Mouse (Mus musculus): ENCODE measurements around the gene Dis3l2. TPM values are rescaled to one million over a fixed set of nuclear protein-coding genes. Genes with fewer than 3 reads are reported as not detected.

The Dis3l2 gene
- polyA plus RNA-seq, 1 experiment = 6.6 TPM

- TF ChIP-seq MYOD1 (IDR thresholded peaks at IDR 0.05; ENCODE audit: control insufficient read depth, insufficient read length, low read depth) (no peak), USF1 (IDR thresholded peaks at IDR 0.05; ENCODE audit: low read depth) (no peak), MYOG (IDR thresholded peaks at IDR 0.05; ENCODE audit: control insufficient read depth, extremely low read depth, insufficient read length) (no peak), CEBPB (IDR thresholded peaks at IDR 0.05; ENCODE audit: low read depth) (no peak), MAX (IDR thresholded peaks at IDR 0.05) (no peak), CTCF (IDR thresholded peaks at IDR 0.05; ENCODE audit: control insufficient read depth, insufficient read depth, insufficient read length) (no peak), FOSL1 (IDR thresholded peaks at IDR 0.05; ENCODE audit: insufficient read depth, low read length, poor library complexity, severe bottlenecking) (no peak)
- H3K36me3 ChIP-seq (ENCODE audit: control insufficient read depth, insufficient read depth) = no peaks in the 10 kb centered on the region
- H3K27me3 ChIP-seq (ENCODE audit: control insufficient read depth, insufficient read depth, insufficient read length) = no peaks in the 10 kb centered on the region
- H3K4me3 ChIP-seq (ENCODE audit: insufficient read depth, poor library complexity, severe bottlenecking) = no peak overlapping the region
- no peaks in the 10 kb centered on the region for H3K79me3 ChIP-seq (ENCODE audit: low read depth)
- no peak overlapping the region for H3ac ChIP-seq (ENCODE audit: control insufficient read depth, insufficient read length, low read depth)
- no peaks in the 10 kb centered on the region for H3K79me2 ChIP-seq (ENCODE audit: control insufficient read depth, insufficient read depth)
Measured at GRCm38 (mm10) chr1:86834988-86835387, 131.4 kb downstream of the Dis3l2 start.

DNA sequence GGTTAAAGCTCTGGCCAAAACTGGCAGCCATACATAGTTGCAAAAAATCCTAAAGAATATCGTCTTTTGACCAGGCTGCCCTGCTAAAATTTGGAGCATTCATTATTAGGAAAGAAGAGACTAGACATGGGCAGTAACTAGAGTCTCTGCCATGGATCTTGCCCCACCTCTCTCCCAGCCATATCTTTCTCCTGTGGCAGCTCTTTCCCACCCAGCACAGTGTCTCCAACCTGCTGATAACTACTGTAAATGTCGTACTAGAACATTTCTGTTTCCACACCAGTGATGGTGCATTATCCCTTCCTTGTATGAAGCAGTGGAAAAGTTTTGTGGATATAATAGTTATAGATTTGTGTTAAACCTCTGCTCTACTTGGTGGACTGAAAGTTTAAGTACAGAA is 147.1 kb downstream of the Dis3l2 start:
- no peak overlapping the region for H3K4me3 ChIP-seq (ENCODE audit: insufficient read depth, poor library complexity, severe bottlenecking)
- H3K27me3 ChIP-seq (ENCODE audit: control insufficient read depth, insufficient read depth, insufficient read length) = no peaks in the 10 kb centered on the region
- H3K79me2 ChIP-seq (ENCODE audit: control insufficient read depth, insufficient read depth) = no peaks in the 10 kb centered on the region
- H3K36me3 ChIP-seq (ENCODE audit: control insufficient read depth, insufficient read depth) = no peaks in the 10 kb centered on the region
- H3K79me3 ChIP-seq (ENCODE audit: low read depth) = no peaks in the 10 kb centered on the region
- no peak for TF ChIP-seq USF1 (IDR thresholded peaks at IDR 0.05; ENCODE audit: low read depth)
- TF ChIP-seq MAX (IDR thresholded peaks at IDR 0.05) = no peak
- no peak for TF ChIP-seq CTCF (IDR thresholded peaks at IDR 0.05; ENCODE audit: control insufficient read depth, insufficient read depth, insufficient read length)
- TF ChIP-seq CEBPB (IDR thresholded peaks at IDR 0.05; ENCODE audit: low read depth) = no peak
- TF ChIP-seq MYOG (IDR thresholded peaks at IDR 0.05; ENCODE audit: control insufficient read depth, extremely low read depth, insufficient read length) = no peak
- no peak for TF ChIP-seq MYOD1 (IDR thresholded peaks at IDR 0.05; ENCODE audit: control insufficient read depth, insufficient read length, low read depth)
- no peak for TF ChIP-seq FOSL1 (IDR thresholded peaks at IDR 0.05; ENCODE audit: insufficient read depth, low read length, poor library complexity, severe bottlenecking)
- no peak overlapping the region for H3ac ChIP-seq (ENCODE audit: control insufficient read depth, insufficient read length, low read depth)

DNA sequence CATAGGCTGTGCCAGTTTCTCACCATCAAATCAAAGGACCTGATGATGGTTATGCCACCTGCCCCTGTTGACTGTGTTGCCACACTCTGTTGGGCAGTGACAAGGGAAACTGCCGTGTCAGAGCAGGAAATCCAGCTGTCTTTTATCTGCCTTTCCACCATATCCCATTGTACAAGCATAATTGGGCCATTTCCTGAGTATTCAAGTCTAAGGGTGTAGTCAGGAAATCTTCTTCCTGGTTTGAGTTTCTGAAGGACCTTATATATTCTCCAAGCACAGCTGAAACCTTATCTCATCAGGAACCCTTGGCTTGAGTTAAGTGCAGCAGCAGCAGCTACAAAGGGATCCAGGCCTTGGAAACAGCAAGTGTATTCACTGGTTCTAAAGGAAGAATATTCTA is 155.3 kb downstream of the Dis3l2 start:
- TF ChIP-seq MAX (IDR thresholded peaks at IDR 0.05) (no peak), USF1 (IDR thresholded peaks at IDR 0.05; ENCODE audit: low read depth) (no peak), CEBPB (IDR thresholded peaks at IDR 0.05; ENCODE audit: low read depth) (no peak), MYOG (IDR thresholded peaks at IDR 0.05; ENCODE audit: control insufficient read depth, extremely low read depth, insufficient read length) (no peak), FOSL1 (IDR thresholded peaks at IDR 0.05; ENCODE audit: insufficient read depth, low read length, poor library complexity, severe bottlenecking) (no peak), CTCF (IDR thresholded peaks at IDR 0.05; ENCODE audit: control insufficient read depth, insufficient read depth, insufficient read length) (no peak), MYOD1 (IDR thresholded peaks at IDR 0.05; ENCODE audit: control insufficient read depth, insufficient read length, low read depth) (no peak)
- Histone ChIP-seq H3K36me3 (ENCODE audit: control insufficient read depth, insufficient read depth) (no peaks in the 10 kb centered on the region), H3K4me3 (ENCODE audit: insufficient read depth, poor library complexity, severe bottlenecking) (no peak overlapping the region), H3K79me2 (ENCODE audit: control insufficient read depth, insufficient read depth) (no peaks in the 10 kb centered on the region), H3K79me3 (ENCODE audit: low read depth) (no peaks in the 10 kb centered on the region), H3ac (ENCODE audit: control insufficient read depth, insufficient read length, low read depth) (no peak overlapping the region), H3K27me3 (ENCODE audit: control insufficient read depth, insufficient read depth, insufficient read length) (no peaks in the 10 kb centered on the region)

DNA sequence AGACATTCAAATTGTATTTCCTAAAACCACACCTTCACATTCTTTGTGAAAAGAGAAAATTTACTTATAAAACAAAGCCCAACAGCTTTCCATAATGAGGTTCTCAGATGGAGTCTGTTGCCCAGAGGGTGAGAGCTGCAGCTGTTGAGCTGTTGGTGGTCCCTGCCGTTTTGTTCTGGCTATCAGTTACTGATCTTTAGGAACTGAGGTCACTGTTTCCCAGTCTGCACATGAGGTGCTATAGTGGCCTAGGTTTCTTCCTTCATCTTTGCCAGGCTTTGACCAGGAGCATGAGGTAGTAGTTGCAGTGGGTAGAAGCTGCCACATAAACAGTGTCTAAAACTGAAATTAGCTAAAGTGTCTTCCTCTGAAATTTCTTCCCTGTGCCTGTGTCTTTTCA is 155.8 kb downstream of the Dis3l2 start:
- TF ChIP-seq USF1 (IDR thresholded peaks at IDR 0.05; ENCODE audit: low read depth) (no peak), FOSL1 (IDR thresholded peaks at IDR 0.05; ENCODE audit: insufficient read depth, low read length, poor library complexity, severe bottlenecking) (no peak), CEBPB (IDR thresholded peaks at IDR 0.05; ENCODE audit: low read depth) (no peak), MYOG (IDR thresholded peaks at IDR 0.05; ENCODE audit: control insufficient read depth, extremely low read depth, insufficient read length) (no peak), CTCF (IDR thresholded peaks at IDR 0.05; ENCODE audit: control insufficient read depth, insufficient read depth, insufficient read length) (no peak), MAX (IDR thresholded peaks at IDR 0.05) (no peak), MYOD1 (IDR thresholded peaks at IDR 0.05; ENCODE audit: control insufficient read depth, insufficient read length, low read depth) (no peak)
- H3K27me3 ChIP-seq (ENCODE audit: control insufficient read depth, insufficient read depth, insufficient read length) = no peaks in the 10 kb centered on the region
- no peak overlapping the region for H3ac ChIP-seq (ENCODE audit: control insufficient read depth, insufficient read length, low read depth)

GRCm38 (mm10) chr1:86873745-86874144 is 170.1 kb downstream of the Dis3l2 start:
- TF ChIP-seq CEBPB (IDR thresholded peaks at IDR 0.05; ENCODE audit: low read depth) (no peak), MAX (IDR thresholded peaks at IDR 0.05) (no peak), CTCF (IDR thresholded peaks at IDR 0.05; ENCODE audit: control insufficient read depth, insufficient read depth, insufficient read length) (no peak), USF1 (IDR thresholded peaks at IDR 0.05; ENCODE audit: low read depth) (no peak), FOSL1 (IDR thresholded peaks at IDR 0.05; ENCODE audit: insufficient read depth, low read length, poor library complexity, severe bottlenecking) (no peak), MYOD1 (IDR thresholded peaks at IDR 0.05; ENCODE audit: control insufficient read depth, insufficient read length, low read depth) (no peak), MYOG (IDR thresholded peaks at IDR 0.05; ENCODE audit: control insufficient read depth, extremely low read depth, insufficient read length) (no peak)
- no peak overlapping the region for H3ac ChIP-seq (ENCODE audit: control insufficient read depth, insufficient read length, low read depth)

More for the DNA sequence above, 155.8 kb downstream of the Dis3l2 start:
- Histone ChIP-seq H3K79me3 (ENCODE audit: low read depth) (no peaks in the 10 kb centered on the region), H3K79me2 (ENCODE audit: control insufficient read depth, insufficient read depth) (no peaks in the 10 kb centered on the region), H3K4me3 (ENCODE audit: insufficient read depth, poor library complexity, severe bottlenecking) (no peak overlapping the region), H3K36me3 (ENCODE audit: control insufficient read depth, insufficient read depth) (peaks cover 2% of the 10 kb centered on the region)

GRCm38 (mm10) chr1:86878743-86879142 is 175.1 kb downstream of the Dis3l2 start:
- no peaks in the 10 kb centered on the region for H3K79me3 ChIP-seq (ENCODE audit: low read depth)

More at GRCm38 (mm10) chr1:86873745-86874144, 170.1 kb downstream of the Dis3l2 start:
- no peaks in the 10 kb centered on the region for H3K79me3 ChIP-seq (ENCODE audit: low read depth)
- no peaks in the 10 kb centered on the region for H3K27me3 ChIP-seq (ENCODE audit: control insufficient read depth, insufficient read depth, insufficient read length)
- H3K36me3 ChIP-seq (ENCODE audit: control insufficient read depth, insufficient read depth) = no peaks in the 10 kb centered on the region
- no peaks in the 10 kb centered on the region for H3K79me2 ChIP-seq (ENCODE audit: control insufficient read depth, insufficient read depth)
- no peak overlapping the region for H3K4me3 ChIP-seq (ENCODE audit: insufficient read depth, poor library complexity, severe bottlenecking)

More at GRCm38 (mm10) chr1:86878743-86879142, 175.1 kb downstream of the Dis3l2 start:
- no peaks in the 10 kb centered on the region for H3K36me3 ChIP-seq (ENCODE audit: control insufficient read depth, insufficient read depth)
- H3K4me3 ChIP-seq (ENCODE audit: insufficient read depth, poor library complexity, severe bottlenecking) = no peak overlapping the region
- no peak overlapping the region for H3ac ChIP-seq (ENCODE audit: control insufficient read depth, insufficient read length, low read depth)
- no peaks in the 10 kb centered on the region for H3K79me2 ChIP-seq (ENCODE audit: control insufficient read depth, insufficient read depth)
- H3K27me3 ChIP-seq (ENCODE audit: control insufficient read depth, insufficient read depth, insufficient read length) = no peaks in the 10 kb centered on the region
- TF ChIP-seq MYOD1 (IDR thresholded peaks at IDR 0.05; ENCODE audit: control insufficient read depth, insufficient read length, low read depth) (no peak), MAX (IDR thresholded peaks at IDR 0.05) (no peak), CEBPB (IDR thresholded peaks at IDR 0.05; ENCODE audit: low read depth) (no peak), CTCF (IDR thresholded peaks at IDR 0.05; ENCODE audit: control insufficient read depth, insufficient read depth, insufficient read length) (no peak), MYOG (IDR thresholded peaks at IDR 0.05; ENCODE audit: control insufficient read depth, extremely low read depth, insufficient read length) (no peak), USF1 (IDR thresholded peaks at IDR 0.05; ENCODE audit: low read depth) (no peak), FOSL1 (IDR thresholded peaks at IDR 0.05; ENCODE audit: insufficient read depth, low read length, poor library complexity, severe bottlenecking) (no peak)
